Mouse (Mus musculus) hindbrain, postnatal 0 days (tissue): ENCODE data around the gene Nme6. TPM values are rescaled to one million over a fixed set of nuclear protein-coding genes. Genes with fewer than 3 reads are reported as not detected.

Experiments used
- ATAC-seq: fragments of 200-750 bp; cut with Nextera tagmentation; 2 replicates; pipeline ENCODE4 v1.8.0; 2017; ENCODE audit warnings: mild to moderate bottlenecking, moderate TSS enrichment, moderate library complexity
- DNase-seq: peaks from one replicate; pipeline ENCODE4 v3.0.0-alpha.2; 2015; ENCODE audit warnings: low spot score
- H3K27ac ChIP-seq: fragments of 300-500 bp; sonication (generic); 2 replicates; pipeline ENCODE4 v1.5.1; 2014; ENCODE audit warnings: mild to moderate bottlenecking
- H3K27me3 ChIP-seq: fragments of 300-500 bp; sonication (generic); 2 replicates; pipeline ENCODE4 v1.6.1; 2014; ENCODE audit warnings: low read length, mixed read lengths; ENCODE audit not compliant: insufficient read depth
- H3K36me3 ChIP-seq: fragments of 300-500 bp; sonication (generic); 2 replicates; pipeline ENCODE4 v1.6.1; 2014; ENCODE audit warnings: low read length, mixed read lengths; ENCODE audit not compliant: insufficient read depth
- H3K4me1 ChIP-seq: fragments of 300-500 bp; sonication (generic); 2 replicates; pipeline ENCODE4 v1.6.1; 2014; ENCODE audit warnings: antibody characterized with exemption, low read length, mixed read lengths; ENCODE audit not compliant: insufficient read depth
- H3K4me2 ChIP-seq: fragments of 300-500 bp; sonication (generic); 2 replicates; pipeline ENCODE4 v1.6.1; 2014; ENCODE audit warnings: low read depth, mild to moderate bottlenecking, low read length, moderate library complexity, mixed read lengths
- H3K4me3 ChIP-seq: fragments of 300-500 bp; sonication (generic); 2 replicates; pipeline ENCODE4 v1.5.1; 2014; ENCODE audit warnings: low read length
- H3K9ac ChIP-seq: fragments of 300-500 bp; sonication (generic); replicated peaks from 2 replicates; pipeline ENCODE4 v1.6.1; 2014; ENCODE audit warnings: mild to moderate bottlenecking, low read length, moderate library complexity, mixed read lengths
- H3K9me3 ChIP-seq: fragments of 300-500 bp; sonication (generic); 2 replicates; pipeline ENCODE4 v1.6.1; 2016; ENCODE audit warnings: low read length, mixed read lengths
- CTCF ChIP-seq: IDR thresholded peaks from 2 replicates; pipeline ENCODE4 v1.5.1; 2016; ENCODE audit warnings: antibody characterized with exemption, control low read depth, low read depth
- WGBS: fragments of 180-500 bp; shearing (Covaris S2); extraction: QIAGEN DNeasy Blood & Tissue Kit; methylation state at CpG from one replicate; pipeline ENCODE4 v1.1.7; 2014; 5-methylcytosine and 5-hydroxymethylcytosine counted together
- polyA plus RNA-seq: library from polyadenylated mRNA; unstranded; fragments of >200 nt; fragmentation: Nextera tagmentation; extraction: Ambion mirVana; gene quantifications from 2 replicates; pipeline ENCODE4 v1.2.1, GENCODE M21; 2015
- total RNA-seq: library from RNA; depleted of rRNA; stranded (reverse); fragments of >200 nt; gene quantifications from 2 replicates; pipeline ENCODE4 v1.2.3, GENCODE M21; 2014

Nme6 gene
- total and polyA plus RNA-seq, 2 experiments from 2014 or later = 43.1 to 52.9 TPM

- peak overlapping the region; percentile 87 for H3K27ac ChIP-seq
- H3K4me3 ChIP-seq = peak overlapping the region; percentile 67
- WGBS = 8% methylated on average over 6 of the region's 6 CpGs
- H3K4me2 ChIP-seq = peak overlapping the region; percentile 98
- no peaks in the 10 kb centered on the region for H3K9me3 ChIP-seq
- H3K4me1 ChIP-seq = no peaks in the 10 kb centered on the region; the same call in 1 of the 2 replicates
- ATAC-seq (peak; percentile 46), DNase-seq (no peak)
- no peak for TF ChIP-seq CTCF
- H3K27me3 ChIP-seq = no peaks in the 10 kb centered on the region
- peak overlapping the region; percentile 71 for H3K9ac ChIP-seq
- H3K36me3 ChIP-seq = no peaks in the 10 kb centered on the region
These were observed 501 bp downstream of the Nme6 start for GRCm38 (mm10) chr9:109833088-109833412.

DNA sequence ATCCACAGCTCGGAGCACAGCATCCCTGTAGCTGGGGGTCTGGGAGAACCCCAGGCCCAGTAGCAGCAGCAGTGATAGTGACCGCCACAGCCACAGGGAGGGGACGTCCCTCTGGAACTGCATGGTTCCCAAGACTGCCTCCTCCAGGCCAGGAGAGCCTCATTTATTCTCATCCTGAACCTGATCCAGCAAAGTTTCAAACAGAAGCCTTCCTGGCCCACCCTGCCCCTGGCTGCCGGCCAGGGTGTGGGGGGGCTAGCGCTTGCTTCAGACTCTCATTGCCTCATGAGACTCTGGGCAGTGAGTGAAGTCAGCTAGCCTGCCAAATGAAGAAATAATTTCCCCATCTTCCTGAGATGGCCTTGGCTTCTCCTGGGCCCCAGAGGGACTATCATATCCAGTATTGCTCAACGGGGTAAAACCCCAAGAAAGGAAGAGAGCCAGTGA, 16.8 kb downstream of the Nme6 start, which contains the start of gene Camp:
TSS of gene Camp (minus strand) at position 306 of the 447 bp plus-strand sequence.
- H3K4me1 ChIP-seq = no peaks in the 10 kb centered on the region
- ATAC-seq (no peak), DNase-seq (peak; percentile 71)
- peak; percentile 19; the same call in 1 of the 2 replicates for TF ChIP-seq CTCF
- no peaks in the 10 kb centered on the region for H3K9me3 ChIP-seq
- H3K27ac ChIP-seq = no peak within 1 kb of the TSS
- H3K9ac ChIP-seq = no peak within 1 kb of the TSS
- no peak within 1 kb of the TSS for H3K4me3 ChIP-seq
- H3K4me2 ChIP-seq = no peak within 1 kb of the TSS
- no peaks in the 10 kb centered on the region for H3K27me3 ChIP-seq
- H3K36me3 ChIP-seq = no peaks in the 10 kb centered on the region
- WGBS = 49% methylated on average over 6 of the region's 6 CpGs

DNA sequence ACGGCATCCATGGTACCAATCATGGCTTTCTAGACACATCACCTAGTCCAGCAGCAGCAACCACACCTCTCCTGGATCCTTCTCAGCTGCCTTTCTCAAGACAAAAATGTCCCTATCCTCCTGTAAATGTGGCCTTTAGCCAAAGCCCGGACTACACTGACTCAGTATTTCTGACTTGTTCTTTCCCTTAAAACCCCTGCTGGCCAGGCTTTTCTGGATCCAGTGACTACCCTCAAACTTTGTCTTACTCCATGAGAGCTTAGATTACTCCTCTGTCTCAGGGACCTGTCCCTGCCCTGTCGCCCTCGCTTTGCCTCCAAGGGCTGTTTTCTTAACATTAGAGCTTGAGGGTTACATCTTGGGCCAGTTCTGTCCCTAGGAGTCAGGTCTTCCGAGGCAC, 17.6 kb downstream of the Nme6 start:
- no peaks in the 10 kb centered on the region for H3K4me1 ChIP-seq
- H3K9ac ChIP-seq = no peak overlapping the region
- H3K36me3 ChIP-seq = no peaks in the 10 kb centered on the region
- H3K27ac ChIP-seq = no peak overlapping the region
- H3K27me3 ChIP-seq = no peaks in the 10 kb centered on the region
- H3K9me3 ChIP-seq = no peaks in the 10 kb centered on the region
- WGBS = 90% methylated on average over 5 of the region's 5 CpGs
- ATAC-seq (no peak), DNase-seq (no peak)
- no peak overlapping the region for H3K4me2 ChIP-seq
- H3K4me3 ChIP-seq = no peak overlapping the region
- no peak for TF ChIP-seq CTCF

DNA sequence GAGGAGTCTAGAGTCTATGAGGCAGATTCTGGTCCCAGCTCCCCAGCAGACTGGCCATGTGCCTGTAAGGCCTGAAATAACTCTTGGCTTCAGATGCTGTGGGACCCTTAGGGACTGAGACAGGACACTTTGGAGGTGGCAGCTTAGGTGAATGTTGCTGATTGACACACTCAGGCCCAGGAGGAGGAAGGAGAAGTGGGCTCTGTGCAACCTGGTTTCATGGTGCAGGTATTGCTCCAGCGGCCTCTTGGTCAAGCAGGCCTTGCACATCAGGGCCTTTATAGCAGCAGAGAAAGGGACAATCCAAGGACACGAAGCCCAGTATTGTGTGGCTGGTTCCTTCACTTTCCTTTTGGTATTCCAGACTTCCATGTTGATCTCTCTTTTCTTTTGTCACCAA, 21.8 kb downstream of the Nme6 start:
- WGBS = 85% methylated on average over 2 of the region's 2 CpGs
- Histone ChIP-seq H3K4me3 (no peak overlapping the region), H3K9me3 (no peaks in the 10 kb centered on the region), H3K27me3 (no peaks in the 10 kb centered on the region), H3K4me1 (no peaks in the 10 kb centered on the region), H3K27ac (no peak overlapping the region), H3K36me3 (no peaks in the 10 kb centered on the region), H3K4me2 (no peak overlapping the region), H3K9ac (no peak overlapping the region)
- ATAC-seq = no peak
- TF ChIP-seq CTCF = no peak
- DNase-seq = no peak

GRCm38 (mm10) chr9:109855947-109856346, 23.4 kb downstream of the Nme6 start:
- ATAC-seq = no peak
- H3K4me1 ChIP-seq = no peaks in the 10 kb centered on the region
- no peaks in the 10 kb centered on the region for H3K27me3 ChIP-seq
- 87% methylated on average over 6 of the region's 6 CpGs for WGBS
- no peak for DNase-seq
- no peak overlapping the region for H3K4me3 ChIP-seq
- no peak overlapping the region for H3K27ac ChIP-seq
- H3K9ac ChIP-seq = no peak overlapping the region
- H3K4me2 ChIP-seq = no peak overlapping the region
- no peak for TF ChIP-seq CTCF
- H3K9me3 ChIP-seq = no peaks in the 10 kb centered on the region
- no peaks in the 10 kb centered on the region for H3K36me3 ChIP-seq

GRCm38 (mm10) chr9:109862397-109863044, 30.0 kb downstream of the Nme6 start:
- Histone ChIP-seq H3K9ac (no peak overlapping the region), H3K4me2 (peak overlapping the region; percentile 48), H3K4me1 (no peaks in the 10 kb centered on the region), H3K36me3 (no peaks in the 10 kb centered on the region), H3K27me3 (no peaks in the 10 kb centered on the region), H3K9me3 (no peaks in the 10 kb centered on the region), H3K27ac (no peak overlapping the region), H3K4me3 (no peak overlapping the region)
- DNase-seq (peak; percentile 84), ATAC-seq (peak; percentile 78)
- 17% methylated on average over 20 of the region's 20 CpGs for WGBS
- TF ChIP-seq CTCF = peak; percentile 90

DNA sequence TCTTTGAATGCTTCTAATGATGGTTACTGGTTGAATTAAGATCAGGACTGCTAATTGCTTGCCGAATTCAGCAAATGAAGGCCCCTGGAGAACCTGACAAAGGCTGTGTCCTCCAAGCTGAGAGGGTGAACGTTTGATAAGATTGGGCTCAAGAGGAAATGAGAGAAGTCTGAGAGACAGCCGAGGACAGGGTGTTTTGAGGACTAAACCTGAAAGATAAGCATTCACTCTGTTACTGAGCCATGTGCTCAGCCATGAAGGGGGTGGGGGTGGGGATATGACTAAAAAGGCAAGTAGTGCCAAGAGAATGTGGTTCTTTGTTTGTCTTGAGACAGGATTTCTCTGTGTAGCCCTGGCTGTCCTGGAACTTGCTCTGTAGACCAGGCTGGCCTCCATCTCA, 30.5 kb downstream of the Nme6 start:
- Histone ChIP-seq H3K36me3 (no peaks in the 10 kb centered on the region), H3K4me3 (no peak overlapping the region), H3K9me3 (no peaks in the 10 kb centered on the region), H3K9ac (no peak overlapping the region), H3K4me1 (no peaks in the 10 kb centered on the region), H3K4me2 (no peak overlapping the region), H3K27ac (no peak overlapping the region), H3K27me3 (no peaks in the 10 kb centered on the region)
- no peak for TF ChIP-seq CTCF
- no peak for ATAC-seq
- no peak for DNase-seq
- WGBS = 58% methylated on average over 3 of the region's 3 CpGs
